Mouse (Mus musculus): ENCODE data around the gene Pcyt1a. TPM values are rescaled to one million over a fixed set of nuclear protein-coding genes. Genes with fewer than 3 reads are reported as not detected.

The Pcyt1a gene
- total and polyA plus RNA-seq, 2 experiments from 2014 or later = 47.6 TPM

DNA sequence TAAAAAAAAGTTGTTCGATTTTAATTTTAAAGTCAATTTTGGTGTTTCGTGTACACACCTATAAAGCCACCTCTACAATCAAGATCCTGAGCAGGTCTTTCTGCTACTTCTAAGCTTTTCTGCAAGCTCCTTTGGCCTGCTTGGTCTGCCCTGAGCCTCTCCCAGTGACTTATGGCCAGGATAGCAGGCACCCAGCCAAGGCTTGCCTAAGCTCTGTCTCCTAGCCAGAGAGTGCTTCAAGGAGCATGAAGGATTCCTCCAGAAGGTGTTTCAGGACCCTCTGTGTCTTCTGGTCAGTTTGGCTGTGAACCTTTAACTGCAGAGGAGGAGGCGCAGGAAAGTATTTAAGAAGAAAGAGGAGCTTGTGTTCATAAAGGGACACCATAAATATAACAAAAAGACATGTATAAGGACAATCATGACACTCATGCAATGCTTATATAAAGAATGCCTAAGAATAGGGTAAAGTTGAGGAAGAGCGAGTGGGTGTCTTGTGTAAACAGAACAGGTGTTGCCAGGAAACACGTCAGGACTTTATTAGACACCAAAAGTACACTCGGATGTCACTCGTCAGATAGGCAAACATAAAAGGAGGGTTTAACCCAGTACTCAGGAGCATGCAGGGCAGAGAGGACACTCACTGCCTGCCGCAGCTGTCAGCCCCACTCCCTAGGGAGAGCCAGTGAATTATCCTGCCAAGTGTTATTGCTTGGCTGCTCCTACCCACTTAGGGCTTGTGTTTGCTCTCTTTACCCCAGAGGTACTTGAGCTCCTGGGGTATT lies 92.9 kb downstream of the Pcyt1a start:
- H3K9me3 ChIP-seq (ENCODE audit: low read length) = no peaks in the 10 kb centered on the region
- H3K36me3 ChIP-seq (ENCODE audit: insufficient read depth) = no peaks in the 10 kb centered on the region
- 64% methylated on average over 8 of the region's 8 CpGs for WGBS
- no peak overlapping the region for H3K4me3 ChIP-seq (ENCODE audit: low read depth, low read length)
- no peak overlapping the region for H3K9ac ChIP-seq
- no peak overlapping the region for H3K4me2 ChIP-seq (ENCODE audit: low read depth)
- no peak for TF ChIP-seq CTCF (IDR thresholded peaks at IDR 0.05; ENCODE audit: low read depth)
- no peaks in the 10 kb centered on the region for H3K4me1 ChIP-seq (ENCODE audit: insufficient read depth)
- H3K27ac ChIP-seq (ENCODE audit: low read depth, low read length) = no peak overlapping the region
- DNase-seq (no peak), ATAC-seq (no peak)
- no peaks in the 10 kb centered on the region for H3K27me3 ChIP-seq (ENCODE audit: insufficient read depth, low read length)

DNA sequence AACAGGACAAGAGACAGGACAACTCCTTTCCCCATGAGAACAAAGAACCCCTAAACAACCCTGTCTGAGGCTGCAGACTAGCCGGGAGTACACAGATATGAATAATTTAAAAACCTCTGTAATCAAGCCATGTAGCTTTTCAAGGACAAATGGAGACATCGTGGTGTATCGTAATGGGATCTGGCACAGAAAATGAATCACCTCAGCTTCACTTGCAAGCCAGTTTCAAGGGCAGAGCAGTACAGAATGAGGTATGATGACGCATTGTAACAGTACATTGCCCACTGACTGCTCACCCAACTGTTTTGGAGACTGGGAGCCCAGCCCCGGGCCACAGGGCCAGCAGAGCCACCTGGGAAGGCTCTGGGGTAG lies 93.5 kb downstream of the Pcyt1a start:
- H3K4me1 ChIP-seq (ENCODE audit: insufficient read depth) = no peaks in the 10 kb centered on the region
- DNase-seq (no peak), ATAC-seq (no peak)
- TF ChIP-seq CTCF (IDR thresholded peaks at IDR 0.05; ENCODE audit: low read depth) = no peak
- no peaks in the 10 kb centered on the region for H3K36me3 ChIP-seq (ENCODE audit: insufficient read depth)
- H3K9ac ChIP-seq = no peak overlapping the region
- no peak overlapping the region for H3K4me3 ChIP-seq (ENCODE audit: low read depth, low read length)
- H3K27me3 ChIP-seq (ENCODE audit: insufficient read depth, low read length) = no peaks in the 10 kb centered on the region
- no peak overlapping the region for H3K4me2 ChIP-seq (ENCODE audit: low read depth)
- WGBS = 60% methylated on average over 5 of the region's 5 CpGs
- H3K9me3 ChIP-seq (ENCODE audit: low read length) = no peaks in the 10 kb centered on the region
- no peak overlapping the region for H3K27ac ChIP-seq (ENCODE audit: low read depth, low read length)

Other genes with a start within 250 kb of the Pcyt1a start
- 45.2 and 51.0 TPM in 2 replicates for gene Fbxo45, start 183.8 kb upstream of the Pcyt1a start, total RNA-seq (2014; rRNA removed)
- gene Fbxo45, start 183.8 kb upstream of the Pcyt1a start, polyA plus RNA-seq (2015; fragmentation: Nextera tagmentation; extraction: Ambion mirVana) = 13.5 and 16.7 TPM in 2 replicates
- gene Wdr53, start 183.7 kb upstream of the Pcyt1a start, total RNA-seq (2014; rRNA removed) = 18.0 and 21.2 TPM in 2 replicates
- 11.5 and 12.8 TPM in 2 replicates for gene Wdr53, start 183.7 kb upstream of the Pcyt1a start, polyA plus RNA-seq (2015; fragmentation: Nextera tagmentation; extraction: Ambion mirVana)
- gene Smco1, start 159.5 kb upstream of the Pcyt1a start, total RNA-seq (2014; rRNA removed) = not detected in 2 replicates
- not detected in 2 replicates for gene Smco1, start 159.5 kb upstream of the Pcyt1a start, polyA plus RNA-seq (2015; fragmentation: Nextera tagmentation; extraction: Ambion mirVana)
- 38.6 and 39.1 TPM in 2 replicates for gene Rnf168, start 153.5 kb upstream of the Pcyt1a start, total RNA-seq (2014; rRNA removed)
- gene Rnf168, start 153.5 kb upstream of the Pcyt1a start, polyA plus RNA-seq (2015; fragmentation: Nextera tagmentation; extraction: Ambion mirVana) = 18.6 and 26.1 TPM in 2 replicates
- 35.9 and 42.5 TPM in 2 replicates for gene Ubxn7, start 98.7 kb upstream of the Pcyt1a start, total RNA-seq (2014; rRNA removed)
- gene Ubxn7, start 98.7 kb upstream of the Pcyt1a start, polyA plus RNA-seq (2015; fragmentation: Nextera tagmentation; extraction: Ambion mirVana) = 6.6 and 10.5 TPM in 2 replicates
- 0.48 TPM in 1 of 2 replicates, not detected in the other for gene Tm4sf19, start 30.4 kb upstream of the Pcyt1a start, total RNA-seq (2014; rRNA removed)
- gene Tm4sf19, start 30.4 kb upstream of the Pcyt1a start, polyA plus RNA-seq (2015; fragmentation: Nextera tagmentation; extraction: Ambion mirVana) = not detected in 2 replicates
- 20.5 and 21.8 TPM in 2 replicates for gene Tctex1d2, start 11.2 kb upstream of the Pcyt1a start, total RNA-seq (2014; rRNA removed)
- gene Tctex1d2, start 11.2 kb upstream of the Pcyt1a start, polyA plus RNA-seq (2015; fragmentation: Nextera tagmentation; extraction: Ambion mirVana) = 58.2 and 63.2 TPM in 2 replicates
- gene Slc51a, start 57.0 kb downstream of the Pcyt1a start, total RNA-seq (2014; rRNA removed) = not detected in 2 replicates
- 0.13 and 0.25 TPM in 2 replicates for gene Slc51a, start 57.0 kb downstream of the Pcyt1a start, polyA plus RNA-seq (2015; fragmentation: Nextera tagmentation; extraction: Ambion mirVana)
- not detected in 2 replicates for gene Zdhhc19, start 65.3 kb downstream of the Pcyt1a start, total RNA-seq (2014; rRNA removed)
- gene Zdhhc19, start 65.3 kb downstream of the Pcyt1a start, polyA plus RNA-seq (2015; fragmentation: Nextera tagmentation; extraction: Ambion mirVana) = 0.24 TPM in 1 of 2 replicates, not detected in the other
- gene Tfrc, start 178.0 kb downstream of the Pcyt1a start, total RNA-seq (2014; rRNA removed) = 70.3 and 112 TPM in 2 replicates
- gene Tfrc, start 178.0 kb downstream of the Pcyt1a start, polyA plus RNA-seq (2015; fragmentation: Nextera tagmentation; extraction: Ambion mirVana) = 34.8 and 35.3 TPM in 2 replicates
- 48.4 and 55.3 TPM in 2 replicates for gene Tnk2, start 213.0 kb downstream of the Pcyt1a start, total RNA-seq (2014; rRNA removed)
- gene Tnk2, start 213.0 kb downstream of the Pcyt1a start, polyA plus RNA-seq (2015; fragmentation: Nextera tagmentation; extraction: Ambion mirVana) = 10.3 and 13.2 TPM in 2 replicates

All from forebrain, postnatal 0 days (tissue).